Mouse (Mus musculus) testis, adult 10 weeks (tissue): ENCODE measurements around the gene Plscr4. TPM values are rescaled to one million over a fixed set of nuclear protein-coding genes. Genes with fewer than 3 reads are reported as not detected.

Experiments
- polyA plus RNA-seq: library from polyadenylated mRNA; stranded (reverse); fragments of 350-450 nt; fragmentation: Illumina TruSeq; extraction: RNeasy Lipid Tissue Mini Kit (QIAGEN cat#74804); gene quantifications from one replicate; pipeline ENCODE4 v1.2.3, GENCODE M21; 2014; ENCODE audit warnings: low read depth, low replicate concordance

The Plscr4 gene
- polyA plus RNA-seq, result 4.2 TPM

GRCm38 (mm10) chr9:92457261-92458058 is at the start of gene Plscr4:
Gene Plscr4, plus strand, starts transcription at chr9:92457373.

Other genes with a start within 250 kb of the Plscr4 start
- 1.5 TPM for gene Plscr1, start 207.6 kb upstream of the Plscr4 start, polyA plus RNA-seq
- 3.8 TPM for gene Plscr2, start 181.8 kb upstream of the Plscr4 start, polyA plus RNA-seq
- gene 1700057G04Rik, start 148.0 kb upstream of the Plscr4 start, polyA plus RNA-seq, result 216 TPM
- 19.8 TPM for gene Plod2, start 84.8 kb downstream of the Plscr4 start, polyA plus RNA-seq